Mouse (Mus musculus): ENCODE results near the gene Msi1. TPM values are rescaled to one million over a fixed set of nuclear protein-coding genes. Genes with fewer than 3 reads are reported as not detected.
"Not testable (repeated sequence)": the region's sequence is repeated elsewhere in the genome, so short reads cannot be mapped to it uniquely, and the experiment has no call there.

Msi1 gene
- total RNA-seq, 2 experiments from 2014 or later = 1.9 to 2.0 TPM

- no peak for DNase-seq
- intact Hi-C loops (cut with DNase I) = no loop called here
Measured at GRCm38 (mm10) chr5:115487353-115487752, 58.0 kb downstream of the Msi1 start.

- intact Hi-C loops (cut with DNase I) = no loop called here
- no peak for DNase-seq
Measured at GRCm38 (mm10) chr5:115487942-115488580, 58.7 kb downstream of the Msi1 start.

- peak; percentile 75 to 83 for DNase-seq
- intact Hi-C loops (cut with DNase I) = no loop called here
Measured at GRCm38 (mm10) chr5:115488841-115489698, 59.7 kb downstream of the Msi1 start.

- intact Hi-C loops (cut with DNase I) = no loop called here
- peak; percentile 85 to 90 for DNase-seq
Measured at GRCm38 (mm10) chr5:115489699-115490637, 60.6 kb downstream of the Msi1 start.

- intact Hi-C loops (cut with DNase I) = no loop called here
- DNase-seq = no peak
Measured at GRCm38 (mm10) chr5:115490638-115491000, 61.2 kb downstream of the Msi1 start.

GRCm38 (mm10) chr5:115491076-115491475, 61.7 kb downstream of the Msi1 start:
- no peak for DNase-seq
- intact Hi-C loops (cut with DNase I) = no loop called here

GRCm38 (mm10) chr5:115491771-115492322, 62.4 kb downstream of the Msi1 start:
- intact Hi-C loops (cut with DNase I) = no loop called here
- DNase-seq = peak; percentile 68 to 72

- no peak for DNase-seq
- intact Hi-C loops (cut with DNase I) = no loop called here
Measured at GRCm38 (mm10) chr5:115492711-115493335, 63.4 kb downstream of the Msi1 start.

- DNase-seq = no peak
- intact Hi-C loops (cut with DNase I) = no loop called here
Measured at GRCm38 (mm10) chr5:115493441-115493840, 64.0 kb downstream of the Msi1 start.

- DNase-seq; intact Hi-C loops (cut with DNase I): not testable (repeated sequence)
Measured at GRCm38 (mm10) chr5:115495618-115496017, 66.2 kb downstream of the Msi1 start.

GRCm38 (mm10) chr5:115497033-115497432, 67.6 kb downstream of the Msi1 start:
- intact Hi-C loops (cut with DNase I) = no loop called here
- DNase-seq = no peak

- DNase-seq = no peak
- intact Hi-C loops (cut with DNase I) = no loop called here
Measured at GRCm38 (mm10) chr5:115498307-115499240, 69.2 kb downstream of the Msi1 start.

- intact Hi-C loops (cut with DNase I) = no loop called here
- no peak for DNase-seq
Measured at GRCm38 (mm10) chr5:115500383-115500935, 71.1 kb downstream of the Msi1 start.

- intact Hi-C loops (cut with DNase I) = no loop called here
- DNase-seq = no peak
Measured at GRCm38 (mm10) chr5:115503035-115503434, 73.6 kb downstream of the Msi1 start.

Other genes starting within 250 kb of the Msi1 start
- 1 to 10 TPM; 3.5 to 4.0 TPM for gene Cabp1, start 235.2 kb upstream of the Msi1 start, total RNA-seq (2021)
- 10 to 100 TPM; 27.6 to 29.8 TPM for gene Pop5, start 193.8 kb upstream of the Msi1 start, total RNA-seq (2021)
- gene Rnf10, start 156.7 kb upstream of the Msi1 start, total RNA-seq (2021) = 100 to 1,000 TPM; 389 to 391 TPM
- 100 to 1,000 TPM; 143 to 157 TPM for gene Coq5, start 149.9 kb upstream of the Msi1 start, total RNA-seq (2021)
- 100 to 1,000 TPM; 135 to 185 TPM for gene Dynll1, start 128.6 kb upstream of the Msi1 start, total RNA-seq (2021)
- 10 to 100 TPM; 26.3 to 26.9 TPM for gene Srsf9, start 102.4 kb upstream of the Msi1 start, total RNA-seq (2021)
- gene Gatc, start 88.4 kb upstream of the Msi1 start, total RNA-seq (2021) = 10 to 100 TPM; 16.0 to 17.0 TPM
- 10 to 100 TPM; 21.1 to 23.1 TPM for gene Triap1, start 88.4 kb upstream of the Msi1 start, total RNA-seq (2021)
- gene Cox6a1, start 80.6 kb upstream of the Msi1 start, total RNA-seq (2021) = 100 to 1,000 TPM; 367 to 372 TPM
- gene Pla2g1b, start 36.7 kb downstream of the Msi1 start, total RNA-seq (2021) = not detected
- gene Sirt4, start 55.1 kb downstream of the Msi1 start, total RNA-seq (2021) = 10 to 100 TPM; 17.9 to 18.7 TPM
- gene Pxn, start 77.1 kb downstream of the Msi1 start, total RNA-seq (2021) = 10 to 100 TPM; 52.4 to 54.2 TPM
- 100 to 1,000 TPM; 645 to 715 TPM for gene Rplp0, start 129.9 kb downstream of the Msi1 start, total RNA-seq (2021)
- 10 to 100 TPM; 45.1 to 46.6 TPM for gene Gcn1l1, start 135.7 kb downstream of the Msi1 start, total RNA-seq (2021)
- gene Rab35, start 202.3 kb downstream of the Msi1 start, total RNA-seq (2021) = 10 to 100 TPM; 41.5 to 41.8 TPM